ENCODE assay signal across 19 mouse cellular contexts in genomic region chr12:76326437-76327220, GRCm38 (mm10). TPM values are rescaled to one million over a fixed set of nuclear protein-coding genes. Genes with fewer than 3 reads are reported as not detected.
DNase-seq lines count a peak whose midpoint lies in the region; ATAC-seq and TF ChIP-seq lines count a peak whose summit lies in the region.
"Had no signal": no experiment of that assay in that cellular context is flagged by ENCODE, and none has a peak within 500 bp of the region (broad histone marks: within the 10 kb centered on the region; RNA-seq: fewer than 3 reads in every experiment).

No protein-coding gene starts in this region.

- DNase-seq in forebrain, postnatal 0 days: peak; percentile 23
- DNase-seq in lung, embryonic 14.5 days: no peak
- peak; percentile 29 for DNase-seq in right cerebral cortex, postnatal 14 days
- no peak for DNase-seq in testis, postnatal 14 days (ENCODE audit: low spot score)
- DNase-seq: cerebellum, adult 11-12 months; kidney, postnatal 4 days; liver, postnatal 0 days; retina, postnatal 1 day had no signal

- ATAC-seq in forebrain, postnatal 0 days: no peak
- no peak for ATAC-seq in forebrain, embryonic 13.5 days
- ATAC-seq in megakaryocyte, adult 5-6 weeks (ENCODE audit: poor library complexity, severe bottlenecking): no peak
- no peak for ATAC-seq in lung, embryonic 14.5 days (ENCODE audit: insufficient read depth)
- ATAC-seq in kidney, embryonic 15.5 days (replicated peaks; ENCODE audit: low FRiP score): no peak
- ATAC-seq: activated CD4-positive, CD25-positive, alpha-beta regulatory T cell, adult 4 months; intestine, embryonic 16.5 days; liver, postnatal 0 days had no signal

- no peak overlapping the region for H3K27ac ChIP-seq in forebrain, postnatal 0 days (ENCODE audit: low read depth, low read length)
- no peak overlapping the region for H3K27ac ChIP-seq in forebrain, embryonic 13.5 days
- H3K27ac ChIP-seq in lung, embryonic 14.5 days (ENCODE audit: low read depth): no peak overlapping the region
- H3K27ac ChIP-seq in kidney, embryonic 15.5 days: no peak overlapping the region
- H3K27ac ChIP-seq: embryonic facial prominence, embryonic 13.5 days; limb, embryonic 13.5 days; neural tube, embryonic 13.5 days had no signal

- H3K4me1 ChIP-seq in forebrain, postnatal 0 days (ENCODE audit: insufficient read depth): 0 out of 2 replicates have a peak, but pooled peaks cover 7% of the 10 kb centered on the region
- peaks cover 12% of the 10 kb centered on the region; the same call in 1 of the 2 replicates for H3K4me1 ChIP-seq in forebrain, embryonic 13.5 days
- H3K4me1 ChIP-seq in megakaryocyte, embryonic 14.5 days: peaks cover 47% of the 10 kb centered on the region
- no peaks in the 10 kb centered on the region for H3K4me1 ChIP-seq in lung, embryonic 14.5 days (ENCODE audit: insufficient read depth)
- H3K4me1 ChIP-seq in kidney, embryonic 15.5 days: peaks cover 12% of the 10 kb centered on the region

- H3K9me3 ChIP-seq in forebrain, postnatal 0 days (ENCODE audit: low read length): no peaks in the 10 kb centered on the region
- no peaks in the 10 kb centered on the region for H3K9me3 ChIP-seq in forebrain, embryonic 13.5 days (replicated peaks)
- peaks cover 55% of the 10 kb centered on the region for H3K9me3 ChIP-seq in megakaryocyte, embryonic 14.5 days
- no peaks in the 10 kb centered on the region for H3K9me3 ChIP-seq in lung, embryonic 14.5 days (ENCODE audit: low read depth, low read length)
- H3K9me3 ChIP-seq in kidney, embryonic 15.5 days (replicated peaks): no peaks in the 10 kb centered on the region
- H3K9me3 ChIP-seq: embryonic facial prominence, embryonic 13.5 days; heart, embryonic 12.5 days; limb, embryonic 13.5 days; neural tube, embryonic 13.5 days had no signal

- TF ChIP-seq CTCF in forebrain, postnatal 0 days (IDR thresholded peaks at IDR 0.05; ENCODE audit: low read depth): no peak
- TF ChIP-seq CTCF in lung, embryonic 14.5 days (IDR thresholded peaks at IDR 0.05; ENCODE audit: low read depth): no peak

- H3K4me3 ChIP-seq in forebrain, postnatal 0 days (ENCODE audit: low read depth, low read length): no peak overlapping the region
- H3K4me3 ChIP-seq in forebrain, embryonic 13.5 days: no peak overlapping the region
- peak overlapping the region; percentile 73 for H3K4me3 ChIP-seq in megakaryocyte, embryonic 14.5 days (replicated peaks)
- H3K4me3 ChIP-seq in lung, embryonic 14.5 days (ENCODE audit: low read depth, low read length): peak overlapping the region; percentile 62
- H3K4me3 ChIP-seq in kidney, embryonic 15.5 days (replicated peaks): no peak overlapping the region
- H3K4me3 ChIP-seq: embryonic facial prominence, embryonic 13.5 days; heart, embryonic 12.5 days; limb, embryonic 13.5 days; neural tube, embryonic 13.5 days had no signal

- no peak overlapping the region for H3K9ac ChIP-seq in forebrain, postnatal 0 days
- no peak overlapping the region for H3K9ac ChIP-seq in forebrain, embryonic 13.5 days
- H3K9ac ChIP-seq in lung, embryonic 14.5 days: no peak overlapping the region
- H3K9ac ChIP-seq in kidney, embryonic 15.5 days: no peak overlapping the region
- H3K9ac ChIP-seq: embryonic facial prominence, embryonic 13.5 days; heart, embryonic 12.5 days; limb, embryonic 13.5 days; liver, postnatal 0 days; neural tube, embryonic 13.5 days had no signal

- 0 out of 2 replicates have a peak, but pooled peaks cover 9% of the 10 kb centered on the region for H3K36me3 ChIP-seq in forebrain, postnatal 0 days (ENCODE audit: insufficient read depth)
- H3K36me3 ChIP-seq in forebrain, embryonic 13.5 days (ENCODE audit: poor library complexity, severe bottlenecking): peaks cover 17% of the 10 kb centered on the region
- peaks cover 85% of the 10 kb centered on the region for H3K36me3 ChIP-seq in megakaryocyte, embryonic 14.5 days (replicated peaks; ENCODE audit: low read length)
- peaks cover 15% of the 10 kb centered on the region for H3K36me3 ChIP-seq in lung, embryonic 14.5 days (ENCODE audit: insufficient read depth)
- peaks cover 6% of the 10 kb centered on the region; the same call in 1 of the 2 replicates for H3K36me3 ChIP-seq in kidney, embryonic 15.5 days

- 86% methylated on average over 23 of the region's 23 CpGs for WGBS in forebrain, postnatal 0 days
- 90% methylated on average over 23 of the region's 23 CpGs for WGBS in forebrain, embryonic 13.5 days
- WGBS in lung, embryonic 14.5 days: 77% methylated on average over 23 of the region's 23 CpGs
- 90% methylated on average over 23 of the region's 23 CpGs for WGBS in kidney, embryonic 15.5 days

- no peaks in the 10 kb centered on the region for H3K27me3 ChIP-seq in forebrain, postnatal 0 days (ENCODE audit: insufficient read depth, low read length)
- H3K27me3 ChIP-seq in forebrain, embryonic 13.5 days: peaks cover 3% of the 10 kb centered on the region; the same call in 1 of the 2 replicates
- no peaks in the 10 kb centered on the region for H3K27me3 ChIP-seq in megakaryocyte, embryonic 14.5 days (replicated peaks)
- H3K27me3 ChIP-seq in lung, embryonic 14.5 days (ENCODE audit: insufficient read depth, low read length): no peaks in the 10 kb centered on the region
- peaks cover 11% of the 10 kb centered on the region for H3K27me3 ChIP-seq in kidney, embryonic 15.5 days
- H3K27me3 ChIP-seq: CH12.LX; heart, embryonic 12.5 days had no signal

- peak overlapping the region; percentile 95; the same call in 1 of the 2 replicates for H3K4me2 ChIP-seq in forebrain, postnatal 0 days (ENCODE audit: low read depth)
- H3K4me2 ChIP-seq in forebrain, embryonic 13.5 days: no peak overlapping the region
- H3K4me2 ChIP-seq in lung, embryonic 14.5 days: peak overlapping the region; percentile 92
- H3K4me2 ChIP-seq in kidney, embryonic 15.5 days: no peak overlapping the region
- H3K4me2 ChIP-seq: embryonic facial prominence, embryonic 13.5 days; heart, embryonic 12.5 days; limb, embryonic 13.5 days had no signal

RNA-seq across cellular contexts. Expression of gene Akap5, which starts 1.9 kb away (rescaled TPM):
- total RNA-seq in forebrain, postnatal 0 days (2014; rRNA removed): 18.9 and 24.7 TPM in 2 replicates
- polyA plus RNA-seq in forebrain, postnatal 0 days (2015; fragmentation: Nextera tagmentation; extraction: Ambion mirVana): 5.3 and 11.0 TPM in 2 replicates
- 4.5 and 5.3 TPM in 2 replicates for polyA plus RNA-seq in forebrain, embryonic 13.5 days (2015; fragmentation: Nextera tagmentation; extraction: Ambion mirVana)
- polyA plus RNA-seq in megakaryocyte, embryonic 14.5 days (2012; ENCODE audit: insufficient read depth, low replicate concordance): 0.63 TPM in 1 of 2 replicates, not detected in the other
- total RNA-seq in megakaryocyte, adult 5-6 weeks (2015): not detected in 2 replicates
- total RNA-seq in megakaryocyte, adult 5-6 weeks (2017): 0.08 and 0.15 TPM in 2 replicates
- 24.2 and 25.7 TPM in 2 replicates for polyA plus RNA-seq in lung, embryonic 14.5 days (2014; fragmentation: Nextera tagmentation; extraction: Ambion mirVana)
- polyA plus RNA-seq in kidney, embryonic 15.5 days (2015; fragmentation: Nextera tagmentation; extraction: Ambion mirVana): 1.3 and 1.6 TPM in 2 replicates

RNA-seq across cellular contexts. Expression of gene Zbtb25, which starts 42.8 kb away (rescaled TPM):
- 15.0 and 25.8 TPM in 2 replicates for total RNA-seq in forebrain, postnatal 0 days (2014; rRNA removed)
- polyA plus RNA-seq in forebrain, postnatal 0 days (2015; fragmentation: Nextera tagmentation; extraction: Ambion mirVana): 13.0 and 13.2 TPM in 2 replicates
- polyA plus RNA-seq in forebrain, embryonic 13.5 days (2015; fragmentation: Nextera tagmentation; extraction: Ambion mirVana): 18.4 and 18.5 TPM in 2 replicates
- 2.4 and 7.2 TPM in 2 replicates for polyA plus RNA-seq in megakaryocyte, embryonic 14.5 days (2012; ENCODE audit: insufficient read depth, low replicate concordance)
- total RNA-seq in megakaryocyte, adult 5-6 weeks (2015): 11.9 and 13.5 TPM in 2 replicates
- total RNA-seq in megakaryocyte, adult 5-6 weeks (2017): 7.2 and 9.2 TPM in 2 replicates
- polyA plus RNA-seq in lung, embryonic 14.5 days (2014; fragmentation: Nextera tagmentation; extraction: Ambion mirVana): 18.4 and 19.4 TPM in 2 replicates
- 14.9 and 16.3 TPM in 2 replicates for polyA plus RNA-seq in kidney, embryonic 15.5 days (2015; fragmentation: Nextera tagmentation; extraction: Ambion mirVana)

RNA-seq across cellular contexts. Expression of gene Zbtb1, which starts 43.4 kb away (rescaled TPM):
- total RNA-seq in forebrain, postnatal 0 days (2014; rRNA removed): 3.1 and 3.5 TPM in 2 replicates
- 1.5 and 2.0 TPM in 2 replicates for polyA plus RNA-seq in forebrain, postnatal 0 days (2015; fragmentation: Nextera tagmentation; extraction: Ambion mirVana)
- 5.5 and 5.6 TPM in 2 replicates for polyA plus RNA-seq in forebrain, embryonic 13.5 days (2015; fragmentation: Nextera tagmentation; extraction: Ambion mirVana)
- 0.79 and 4.7 TPM in 2 replicates for polyA plus RNA-seq in megakaryocyte, embryonic 14.5 days (2012; ENCODE audit: insufficient read depth, low replicate concordance)
- total RNA-seq in megakaryocyte, adult 5-6 weeks (2015): 8.9 and 11.7 TPM in 2 replicates
- total RNA-seq in megakaryocyte, adult 5-6 weeks (2017): 9.1 and 10.1 TPM in 2 replicates
- polyA plus RNA-seq in lung, embryonic 14.5 days (2014; fragmentation: Nextera tagmentation; extraction: Ambion mirVana): 12.6 and 13.2 TPM in 2 replicates
- polyA plus RNA-seq in kidney, embryonic 15.5 days (2015; fragmentation: Nextera tagmentation; extraction: Ambion mirVana): 10.3 and 10.8 TPM in 2 replicates

Comparison
In these comparisons a context has a peak if more than half of its experiments do, and no peak if none do; other contexts are left out.
1. H3K4me2 ChIP-seq: peak in forebrain, postnatal 0 days (single experiment) and lung, embryonic 14.5 days (single experiment); none in forebrain, embryonic 13.5 days (single experiment) and kidney, embryonic 15.5 days (single experiment).
2. DNase-seq: peak in forebrain, postnatal 0 days (single experiment) and right cerebral cortex, postnatal 14 days (single experiment); none in lung, embryonic 14.5 days (single experiment) and testis, postnatal 14 days (single experiment).
3. H3K4me3 ChIP-seq: peak in megakaryocyte, embryonic 14.5 days (single experiment) and lung, embryonic 14.5 days (single experiment); none in forebrain, postnatal 0 days (single experiment), forebrain, embryonic 13.5 days (single experiment) and kidney, embryonic 15.5 days (single experiment).